Mouse (Mus musculus): ENCODE results near the gene Gsta4. TPM values are rescaled to one million over a fixed set of nuclear protein-coding genes. Genes with fewer than 3 reads are reported as not detected.
"Not testable (repeated sequence)": the region's sequence is repeated elsewhere in the genome, so short reads cannot be mapped to it uniquely, and the experiment has no call there.

Gsta4 gene
- 10 to 100 TPM in 1 of 2 experiments, 1 to 10 TPM in 1; 9.8 to 10.4 TPM for total RNA-seq (2021)

DNA sequence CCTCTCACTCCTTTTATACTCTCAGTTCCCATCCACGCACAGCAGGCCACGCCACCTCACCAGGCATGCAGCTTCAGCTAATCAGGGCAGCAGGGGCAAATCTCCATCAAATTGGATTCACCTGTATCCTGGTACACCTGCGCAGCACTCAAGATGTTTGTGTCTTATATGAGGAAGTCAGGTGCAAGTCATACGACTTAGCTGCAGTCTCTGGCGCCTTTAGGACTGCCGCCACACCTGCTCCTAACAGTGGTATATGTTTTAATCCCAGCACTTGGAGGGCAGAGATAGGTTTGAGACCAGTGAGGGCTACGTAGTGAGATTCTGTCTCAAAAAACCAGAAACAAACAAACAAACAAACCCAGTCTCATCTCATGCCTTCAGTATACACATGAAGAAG, at the start of gene Gsta4:
Gene Gsta4 (plus strand): TSS at position 301 of the 400 bp plus-strand sequence.
- intact Hi-C loops (cut with DNase I); DNase-seq: not testable (repeated sequence)

DNA sequence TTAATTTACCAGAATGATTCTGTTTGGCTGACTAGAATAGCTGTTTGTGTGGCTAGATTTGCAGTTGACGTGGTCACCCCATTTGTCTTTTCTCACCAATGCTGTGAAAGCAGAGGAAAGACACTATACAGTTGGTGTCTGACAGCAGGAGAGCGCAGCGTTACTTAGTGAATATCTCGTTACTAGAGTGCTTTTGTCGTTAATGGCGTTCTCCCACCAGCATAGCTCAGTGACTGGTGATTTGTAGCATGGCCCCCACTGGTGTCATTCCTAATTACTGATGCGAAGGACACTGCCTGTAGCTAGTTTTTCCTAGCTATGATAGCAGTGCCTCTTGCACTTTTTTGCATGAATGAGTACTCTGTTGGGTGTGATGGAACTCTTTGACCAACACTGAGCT, 46.9 kb upstream of the Gsta4 start:
- no peak for DNase-seq
- intact Hi-C loops (cut with DNase I) = no loop called here

DNA sequence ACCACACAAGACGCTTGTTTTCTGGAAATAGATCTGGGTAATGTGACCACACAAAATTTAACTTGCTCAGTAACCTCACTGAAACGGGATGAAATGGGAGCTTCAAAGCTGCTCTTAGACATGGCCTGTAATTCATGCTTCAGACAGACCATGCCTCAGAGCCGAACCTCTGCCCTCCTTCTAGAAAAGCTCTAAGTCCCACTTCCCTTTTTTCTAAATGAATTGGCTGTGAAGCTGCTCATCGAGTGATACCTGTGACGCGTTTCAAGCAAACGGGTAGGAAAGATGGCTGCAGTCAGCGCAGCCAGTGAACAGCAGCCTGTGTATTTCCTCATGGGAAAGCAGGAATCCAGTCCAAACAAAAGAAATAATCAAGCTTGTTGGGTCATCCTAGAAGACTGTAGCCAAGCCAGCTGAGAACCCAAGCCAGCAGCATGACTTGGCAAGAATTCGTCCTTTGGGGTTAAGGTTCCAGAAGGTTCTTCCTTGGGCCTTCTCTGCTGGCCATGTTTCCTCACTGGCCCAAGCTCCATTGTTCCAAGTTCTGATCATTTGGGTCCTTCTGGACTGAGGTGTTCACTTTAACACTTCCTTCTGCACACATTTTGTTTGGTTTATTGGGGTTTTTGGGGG, 44.4 kb upstream of the Gsta4 start:
- DNase-seq = no peak
- intact Hi-C loops (cut with DNase I) = no loop called here

GRCm38 (mm10) chr9:78139463-78139862, 43.1 kb upstream of the Gsta4 start:
- intact Hi-C loops (cut with DNase I) = no loop called here
- no peak for DNase-seq

DNA sequence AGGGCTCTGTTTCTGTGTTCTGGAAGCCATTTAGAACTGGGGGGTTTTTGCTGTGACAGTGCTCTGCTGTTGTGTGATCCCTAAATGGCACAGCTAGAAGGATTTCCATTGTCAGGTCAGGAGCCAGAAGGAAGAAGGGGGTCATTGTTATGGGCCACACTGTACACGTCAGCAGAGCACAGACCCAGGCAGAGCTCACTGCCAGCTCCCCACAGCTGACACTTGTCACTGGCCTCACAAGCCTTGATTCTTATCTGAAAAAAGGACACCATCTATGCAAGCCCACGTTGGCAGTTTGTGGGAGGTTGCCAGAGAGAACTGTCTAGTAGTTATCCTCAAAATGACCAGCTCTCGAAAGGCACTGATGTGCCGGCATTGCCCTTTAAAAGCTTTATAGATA, 36.5 kb upstream of the Gsta4 start:
- DNase-seq = no peak
- intact Hi-C loops (cut with DNase I) = no loop called here

GRCm38 (mm10) chr9:78146627-78147026, 35.9 kb upstream of the Gsta4 start:
- intact Hi-C loops (cut with DNase I) = no loop called here
- no peak for DNase-seq

- intact Hi-C loops (cut with DNase I) = no loop called here
- DNase-seq = no peak
Observed at GRCm38 (mm10) chr9:78148149-78148548, 34.4 kb upstream of the Gsta4 start.

GRCm38 (mm10) chr9:78149770-78150169, 32.8 kb upstream of the Gsta4 start:
- DNase-seq; intact Hi-C loops (cut with DNase I): not testable (repeated sequence)

DNA sequence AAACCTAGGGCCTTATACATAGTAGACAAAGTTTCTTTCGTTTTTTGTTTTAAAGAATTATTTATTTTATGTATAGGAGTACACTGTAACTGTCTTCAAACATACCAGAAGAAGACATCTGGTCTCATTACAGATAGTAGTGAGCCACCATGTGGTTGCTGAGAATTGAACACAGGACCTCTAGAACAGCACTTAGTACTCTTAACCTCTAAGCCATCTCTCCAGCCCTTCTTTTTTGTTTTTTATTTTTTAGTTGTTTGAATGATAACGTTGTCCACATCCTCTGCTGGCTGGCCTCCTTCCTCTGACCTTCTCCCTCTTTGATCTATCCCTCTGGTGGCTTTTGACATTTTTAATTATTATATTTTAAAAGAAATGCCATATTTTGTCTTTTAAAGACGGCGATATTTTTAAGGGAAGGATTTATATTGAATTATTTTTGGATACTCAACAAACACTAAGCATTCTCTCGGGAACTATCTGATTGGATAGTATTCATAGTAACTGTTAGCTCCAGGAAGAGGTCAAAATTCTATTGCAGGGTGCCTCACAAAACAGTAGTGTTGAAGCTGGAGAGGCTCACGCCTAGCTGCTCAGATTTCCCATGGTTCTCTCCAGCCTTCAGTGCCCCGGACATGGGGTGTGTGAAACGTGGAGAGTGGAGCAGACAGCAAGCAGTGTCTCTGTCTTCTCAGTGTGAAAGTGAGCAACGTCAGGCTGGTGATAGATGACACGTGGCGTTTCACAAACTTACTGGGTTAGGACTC, 28.2 kb upstream of the Gsta4 start:
- DNase-seq = no peak
- intact Hi-C loops (cut with DNase I) = no loop called here

GRCm38 (mm10) chr9:78157221-78157620, 25.4 kb upstream of the Gsta4 start:
- intact Hi-C loops (cut with DNase I) = no loop called here

GRCm38 (mm10) chr9:78163291-78163690, 19.3 kb upstream of the Gsta4 start:
- no peak for DNase-seq
- intact Hi-C loops (cut with DNase I) = loop anchor here (10.0 kb wide), 1 partner anchor 48 kb away; no protein-coding TSS in a partner anchor

More at GRCm38 (mm10) chr9:78157221-78157620, 25.4 kb upstream of the Gsta4 start:
- DNase-seq = no peak

- intact Hi-C loops (cut with DNase I) = loop anchor here (10.0 kb wide), 1 partner anchor 50 kb away; no protein-coding TSS in a partner anchor
- DNase-seq = no peak
Observed at GRCm38 (mm10) chr9:78164741-78165140, 17.8 kb upstream of the Gsta4 start.

- DNase-seq = no peak
Observed at GRCm38 (mm10) chr9:78165454-78165853, 17.1 kb upstream of the Gsta4 start.

DNA sequence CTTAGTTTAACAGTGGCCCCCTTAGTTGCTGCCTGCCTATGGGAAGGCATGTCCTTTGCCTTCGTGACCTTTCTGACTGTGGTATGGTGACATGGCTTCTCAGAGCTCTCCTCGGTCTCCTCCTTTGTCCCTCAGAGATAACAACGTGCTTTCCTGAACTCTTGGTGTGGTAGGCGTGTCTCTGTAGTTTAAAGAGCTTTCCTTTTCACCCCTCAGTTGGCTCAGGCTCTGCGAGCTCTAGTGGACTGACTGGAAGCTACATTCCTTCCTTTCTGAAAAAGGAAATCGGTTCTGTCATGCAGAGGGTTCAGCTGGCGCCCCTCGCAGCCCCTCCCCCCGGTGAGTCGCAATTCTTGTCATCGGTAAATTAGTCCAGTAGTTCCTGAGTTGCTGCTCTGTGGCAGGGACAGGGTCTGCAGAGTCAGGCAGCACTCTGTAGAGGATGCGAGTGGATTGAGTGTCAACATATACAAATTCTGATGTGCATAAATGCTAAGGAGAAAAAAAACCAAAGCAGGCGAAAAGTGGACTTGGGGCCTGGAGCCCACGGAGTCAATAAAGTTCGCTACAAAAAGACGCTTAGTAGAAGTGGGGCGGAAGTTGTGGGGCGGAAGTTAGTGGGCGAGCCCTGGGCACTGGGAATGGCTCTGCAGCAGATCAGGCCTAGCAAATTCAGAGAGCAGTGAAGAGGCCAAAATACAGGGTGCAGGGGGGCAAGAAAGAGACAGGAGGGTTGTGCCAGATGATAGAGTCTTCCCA, 15.7 kb upstream of the Gsta4 start:
- intact Hi-C loops (cut with DNase I) = loop anchor here (10.0 kb wide), 1 partner anchor 52 kb away; no protein-coding TSS in a partner anchor
- no peak for DNase-seq

More at GRCm38 (mm10) chr9:78165454-78165853, 17.1 kb upstream of the Gsta4 start:
- intact Hi-C loops (cut with DNase I) = loop anchor here (10.0 kb wide), 1 partner anchor 51 kb away; no protein-coding TSS in a partner anchor

- intact Hi-C loops (cut with DNase I) = loop anchor here (10.0 kb wide), 1 partner anchor 53 kb away; no protein-coding TSS in a partner anchor
- DNase-seq = no peak
Observed at GRCm38 (mm10) chr9:78167453-78167969, 15.1 kb upstream of the Gsta4 start.

DNA sequence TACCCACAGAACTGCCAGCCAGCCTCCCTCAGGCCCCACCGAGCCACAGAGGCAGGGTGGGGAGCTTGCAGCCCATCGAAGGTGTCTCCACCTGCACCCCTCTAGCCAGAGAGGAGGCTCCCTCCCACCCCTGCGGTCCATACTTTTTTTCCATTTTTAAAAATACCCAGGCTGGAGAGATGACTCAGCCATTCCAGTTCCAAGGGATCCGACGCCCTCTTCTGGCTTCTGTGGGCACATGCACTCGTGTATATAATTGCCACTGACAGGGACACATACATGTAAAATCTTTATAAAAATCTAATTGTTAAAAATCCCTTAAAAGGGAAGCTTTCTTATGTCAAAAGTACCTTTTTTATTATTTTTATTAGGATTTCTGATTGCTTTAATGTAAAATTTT, 13.7 kb upstream of the Gsta4 start:
- no peak for DNase-seq
- intact Hi-C loops (cut with DNase I) = loop anchor here (10.0 kb wide), 1 partner anchor 54 kb away; no protein-coding TSS in a partner anchor

DNA sequence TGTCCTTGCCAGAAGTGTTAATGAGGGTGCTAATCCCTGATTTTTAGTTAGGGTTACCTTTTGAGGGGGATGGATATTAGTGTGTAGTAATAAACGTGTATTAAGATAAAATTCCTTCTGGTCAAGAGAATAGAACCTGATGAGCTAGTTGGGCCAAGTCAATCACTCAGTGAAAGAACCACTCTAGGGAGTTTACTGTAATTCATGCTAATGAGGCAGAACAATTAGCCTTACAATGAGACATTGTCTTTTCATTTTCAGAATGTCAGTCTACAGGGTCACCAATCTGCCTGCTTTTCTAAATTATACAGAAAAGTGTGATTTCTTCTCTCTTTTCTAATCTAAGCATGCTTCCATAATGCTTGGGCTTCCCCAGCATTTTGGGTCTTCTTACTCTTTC, 8.6 kb upstream of the Gsta4 start:
- intact Hi-C loops (cut with DNase I) = no loop called here
- DNase-seq = no peak

DNA sequence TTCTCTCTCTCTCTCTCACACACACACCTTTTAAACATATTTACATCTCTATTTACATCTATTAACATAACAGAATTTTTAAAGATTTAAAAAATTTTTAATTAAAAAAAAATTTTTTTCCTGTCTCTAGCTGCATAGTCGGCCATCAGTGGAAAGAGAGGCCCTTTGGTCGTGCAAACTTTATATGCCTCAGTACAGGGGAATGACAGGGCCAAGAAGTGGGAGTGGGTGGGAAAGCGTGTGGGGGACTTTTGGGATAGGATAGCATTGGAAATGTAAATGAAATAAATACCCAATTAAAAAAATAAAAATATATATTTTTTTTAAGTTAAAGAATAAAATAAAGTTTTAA, 7.7 kb upstream of the Gsta4 start:
- DNase-seq; intact Hi-C loops (cut with DNase I): not testable (repeated sequence)

GRCm38 (mm10) chr9:78175277-78176200, 7.0 kb upstream of the Gsta4 start:
- DNase-seq = peak; percentile 99
- intact Hi-C loops (cut with DNase I) = no loop called here

All from left cerebral cortex, postnatal 4 days (tissue).